Mouse (Mus musculus): ENCODE data around the gene Phf21b. TPM values are rescaled to one million over a fixed set of nuclear protein-coding genes. Genes with fewer than 3 reads are reported as not detected.

Gene Phf21b
- total RNA-seq (2023) = 5.4 TPM

DNA sequence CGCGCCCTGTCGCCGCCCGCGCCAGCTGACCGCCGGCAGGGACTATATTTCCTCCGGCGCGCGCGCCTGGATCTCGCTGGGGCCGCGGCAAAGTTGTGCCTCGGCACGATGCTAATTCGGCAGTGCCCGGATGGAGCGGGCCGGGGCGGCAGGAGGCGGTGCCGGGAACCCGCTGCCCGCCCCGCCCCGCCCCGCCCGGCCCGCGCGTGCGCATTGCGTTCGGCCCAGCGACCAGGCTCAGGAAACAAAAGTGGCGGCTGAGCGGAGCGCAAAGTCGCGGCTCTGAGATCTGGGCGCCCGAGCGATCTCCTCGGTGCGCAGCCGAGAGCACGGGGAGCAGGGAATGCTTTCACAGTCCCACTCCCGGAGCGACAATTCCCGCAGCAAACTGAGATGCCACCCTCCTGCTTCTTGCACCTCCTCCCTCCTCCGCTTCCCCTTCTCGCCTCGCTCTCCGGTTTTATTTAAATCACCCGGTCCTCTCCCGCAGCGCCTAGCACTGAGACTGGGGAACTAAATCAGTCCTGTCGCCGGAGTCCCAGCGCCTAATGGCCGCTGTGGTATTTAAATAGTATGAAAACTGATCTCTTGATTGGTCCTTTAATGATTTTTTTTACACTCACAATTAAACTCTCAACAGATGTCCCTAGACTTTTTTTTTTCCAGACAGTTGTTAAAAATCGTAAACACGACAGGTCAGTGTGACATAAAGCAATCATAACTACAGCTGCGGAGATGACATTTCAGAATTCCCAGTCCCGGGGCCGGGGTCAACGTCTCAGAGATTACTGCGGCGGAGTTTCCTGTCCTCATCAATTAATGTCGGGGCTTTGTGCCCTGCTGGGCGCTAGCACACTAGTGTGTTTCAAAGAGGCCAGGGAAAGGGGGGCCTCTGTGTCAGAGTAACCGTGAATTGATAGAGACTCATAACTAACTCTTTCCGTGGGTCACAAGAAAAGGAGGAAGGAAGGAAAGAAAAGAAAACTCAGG is at the start of gene Phf21b:
Gene Phf21b (minus strand): TSS at position 44 of the 990 bp plus-strand sequence.

Other genes starting within 250 kb of the Phf21b start
- gene Prr5, start 186.4 kb downstream of the Phf21b start, total RNA-seq (2023) = 3.5 TPM
- 0.50 TPM for gene Arhgap8, start 136.0 kb downstream of the Phf21b start, total RNA-seq (2023)
- 0.47 TPM for gene Gm29666, start 64.0 kb upstream of the Phf21b start, total RNA-seq (2023)
- gene Nup50, start 67.4 kb upstream of the Phf21b start, total RNA-seq (2023) = 70.9 TPM
- gene 5031439G07Rik, start 132.5 kb upstream of the Phf21b start, total RNA-seq (2023) = 13.1 TPM
- gene Upk3a, start 161.1 kb upstream of the Phf21b start, total RNA-seq (2023) = not detected
- 157 TPM for gene Fam118a, start 172.9 kb upstream of the Phf21b start, total RNA-seq (2023)